Mouse (Mus musculus): Measurements from ENCODE around the gene Sf1. TPM values are rescaled to one million over a fixed set of nuclear protein-coding genes. Genes with fewer than 3 reads are reported as not detected.
A peak's percentile ranks its signal among the peaks of the same experiment; 100 is the strongest.

Sf1 gene
- total RNA-seq, 2 experiments from 2014 or later, result 166 to 186 TPM

DNA sequence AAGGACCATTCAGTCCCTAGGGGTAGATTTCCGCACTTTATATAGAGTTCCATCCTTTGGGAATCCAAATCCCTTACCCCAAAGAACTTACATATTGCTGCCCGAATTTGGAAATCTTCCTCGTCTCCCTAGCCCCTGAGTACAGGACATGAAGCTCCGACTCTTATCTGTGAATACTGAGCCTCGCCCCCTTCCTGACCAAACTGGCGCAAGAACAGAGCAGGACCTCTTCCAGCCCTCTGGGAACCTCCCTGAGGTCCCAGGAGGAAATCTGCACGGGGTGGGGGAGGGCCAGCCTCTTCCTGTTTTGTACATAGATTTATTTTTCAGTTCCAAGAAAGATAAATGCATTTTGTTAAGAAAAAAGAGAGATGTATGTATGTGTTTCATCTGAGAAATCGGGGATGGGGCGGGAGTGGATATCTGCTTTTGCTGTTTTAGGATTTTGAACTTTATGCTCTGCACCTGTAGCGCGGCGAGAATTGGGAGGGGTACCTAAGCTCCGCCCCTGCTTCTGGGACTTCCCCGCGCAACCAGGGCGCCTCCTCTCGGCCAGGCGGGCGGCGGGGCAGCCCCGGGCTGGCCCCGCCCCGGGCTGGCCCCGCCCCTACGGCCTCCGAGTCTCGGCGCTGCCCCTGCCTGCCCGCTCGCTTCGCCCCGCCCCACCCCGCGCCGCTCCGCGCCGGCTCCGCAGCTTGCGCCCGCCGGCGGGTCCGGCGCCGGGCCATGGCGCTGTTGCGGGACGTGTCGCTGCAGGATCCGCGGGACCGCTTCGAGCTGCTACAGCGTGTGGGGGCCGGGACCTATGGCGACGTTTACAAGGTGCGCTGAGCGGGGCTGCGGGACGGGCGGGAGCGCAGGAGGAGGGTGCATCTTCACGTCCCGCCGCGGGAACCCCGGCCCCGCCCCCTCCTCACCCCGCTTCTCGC lies 22.7 kb upstream of the Sf1 start, which contains the start of gene Map4k2:
Gene Map4k2, plus strand, starts transcription at position 612 of the 929 bp plus-strand sequence.
- peak; percentile 95 for DNase-seq

DNA sequence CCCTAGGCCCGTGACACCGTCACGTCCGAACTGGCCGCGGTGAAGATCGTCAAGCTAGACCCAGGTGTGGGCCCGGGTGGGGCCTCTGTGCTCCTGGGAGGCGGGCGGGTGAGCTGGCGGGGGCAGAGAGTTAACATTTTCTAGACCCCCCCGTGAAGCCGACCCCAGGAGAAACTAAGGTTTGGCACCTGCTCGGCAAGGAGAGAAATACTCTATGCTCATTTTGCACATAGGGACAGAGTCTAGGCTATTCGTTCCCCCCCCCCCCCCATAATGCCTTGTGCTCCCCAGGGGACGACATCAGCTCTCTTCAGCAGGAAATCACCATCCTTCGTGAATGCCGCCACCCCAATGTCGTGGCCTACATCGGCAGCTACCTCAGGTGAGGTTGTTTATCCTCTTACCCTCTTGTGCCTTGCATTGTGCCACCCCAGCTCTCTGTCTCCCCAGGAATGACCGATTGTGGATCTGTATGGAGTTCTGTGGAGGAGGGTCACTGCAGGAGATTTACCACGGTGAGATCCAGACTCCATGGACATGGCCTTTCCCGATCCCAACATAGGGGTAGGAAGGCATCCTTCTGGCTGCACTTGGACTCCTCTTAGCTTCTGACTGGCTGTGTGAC lies 21.9 kb upstream of the Sf1 start:
- no peak for DNase-seq

- no peak for DNase-seq
These were observed 21.1 kb upstream of the Sf1 start for GRCm38 (mm10) chr19:6342276-6342933.

DNA sequence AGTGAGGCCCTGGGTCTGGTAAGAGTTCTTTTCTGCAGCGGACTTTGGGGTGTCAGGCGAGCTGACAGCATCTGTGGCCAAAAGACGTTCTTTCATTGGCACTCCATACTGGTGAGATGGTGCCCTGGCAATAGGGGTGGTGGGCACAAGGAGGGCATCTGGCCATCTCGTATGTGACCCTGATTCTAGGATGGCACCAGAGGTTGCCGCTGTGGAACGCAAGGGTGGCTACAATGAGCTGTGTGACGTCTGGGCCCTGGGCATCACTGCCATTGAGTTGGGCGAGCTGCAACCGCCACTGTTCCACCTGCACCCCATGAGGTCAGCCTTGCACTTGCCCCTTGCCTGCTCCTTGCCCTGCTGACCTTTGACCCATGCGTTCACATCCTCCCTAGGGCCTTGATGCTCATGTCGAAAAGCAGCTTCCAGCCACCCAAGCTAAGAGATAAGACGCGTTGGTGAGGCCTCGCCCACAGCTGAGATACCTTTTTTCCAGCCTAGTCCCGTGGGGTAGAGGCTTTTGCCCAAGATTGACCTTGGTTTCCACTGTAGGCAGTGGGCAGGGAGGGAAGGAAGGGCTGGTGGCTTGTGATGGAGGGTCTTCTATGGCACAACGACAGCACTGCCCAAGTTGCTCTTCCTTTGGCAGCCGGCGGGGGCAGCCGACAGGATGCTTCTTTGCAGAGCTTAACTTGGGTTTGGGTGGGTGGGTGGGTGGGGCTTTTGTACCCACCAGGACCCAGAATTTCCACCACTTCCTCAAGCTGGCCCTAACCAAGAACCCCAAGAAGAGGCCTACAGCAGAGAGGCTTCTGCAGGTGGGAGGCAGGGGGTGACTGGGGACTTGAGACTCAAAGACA lies 20.2 kb upstream of the Sf1 start:
- no peak for DNase-seq

GRCm38 (mm10) chr19:6343996-6344395 lies 19.5 kb upstream of the Sf1 start:
- no peak for DNase-seq

DNA sequence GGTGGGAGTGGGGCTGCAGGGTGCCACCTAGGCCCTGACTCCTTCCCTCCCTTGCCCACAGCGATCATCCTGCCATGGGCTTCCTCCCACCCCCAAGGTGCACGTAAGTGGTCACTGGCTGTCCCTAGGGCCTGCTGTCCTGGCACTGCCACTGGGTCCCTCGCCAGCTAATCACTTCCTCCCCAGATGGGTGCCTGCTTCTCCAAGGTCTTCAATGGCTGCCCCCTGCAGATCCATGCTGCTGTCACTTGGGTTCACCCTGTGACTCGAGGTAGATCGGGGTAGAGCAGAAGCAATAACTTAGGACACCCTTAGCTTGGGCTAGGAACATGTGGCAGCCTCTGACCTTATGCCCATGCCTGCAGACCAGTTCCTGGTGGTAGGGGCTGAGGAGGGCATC lies 17.5 kb upstream of the Sf1 start:
- DNase-seq, result no peak

DNA sequence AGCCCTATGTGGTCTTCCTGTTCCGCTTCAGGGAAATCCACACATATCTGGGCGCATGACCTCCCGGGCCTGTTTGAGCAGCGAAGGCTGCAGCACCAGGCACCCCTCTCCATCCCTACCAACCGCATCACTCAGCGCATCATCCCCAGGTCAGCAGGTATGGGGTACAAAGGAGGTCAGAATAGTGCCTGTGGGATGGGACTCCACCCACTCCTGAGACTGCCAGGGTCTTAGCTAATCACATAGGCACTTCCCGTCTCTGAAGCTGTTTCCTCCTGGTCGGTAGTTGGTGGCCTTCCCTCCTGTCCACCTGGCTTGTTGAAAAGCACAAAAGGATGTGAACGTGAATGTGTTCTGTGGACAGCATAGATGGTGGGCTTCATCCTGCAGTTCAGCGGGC lies 16.8 kb upstream of the Sf1 start:
- no peak for DNase-seq

GRCm38 (mm10) chr19:6347615-6348014 lies 15.9 kb upstream of the Sf1 start:
- no peak for DNase-seq

DNA sequence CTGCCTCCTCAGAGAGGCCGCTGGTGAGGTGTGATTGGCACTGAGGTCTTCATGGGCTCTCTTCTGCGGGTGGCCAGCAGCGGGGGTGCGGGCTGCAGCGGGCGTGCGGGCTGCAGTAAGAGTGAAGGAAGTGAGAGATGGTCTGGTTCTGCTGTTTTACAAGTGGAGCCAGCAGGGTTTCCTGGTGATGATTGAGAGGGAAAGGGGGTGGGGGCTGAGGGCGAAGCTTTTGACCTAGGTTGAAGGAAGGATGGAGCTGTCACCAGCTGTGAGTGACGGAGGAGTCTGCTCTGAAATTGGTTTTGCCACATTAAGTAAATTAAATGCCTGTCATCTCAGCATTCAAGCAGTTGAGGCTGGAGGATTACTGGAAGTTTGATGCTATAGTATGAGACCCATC lies 14.8 kb upstream of the Sf1 start:
- no peak for DNase-seq

GRCm38 (mm10) chr19:6349215-6349983 lies 14.1 kb upstream of the Sf1 start:
- DNase-seq, result no peak

DNA sequence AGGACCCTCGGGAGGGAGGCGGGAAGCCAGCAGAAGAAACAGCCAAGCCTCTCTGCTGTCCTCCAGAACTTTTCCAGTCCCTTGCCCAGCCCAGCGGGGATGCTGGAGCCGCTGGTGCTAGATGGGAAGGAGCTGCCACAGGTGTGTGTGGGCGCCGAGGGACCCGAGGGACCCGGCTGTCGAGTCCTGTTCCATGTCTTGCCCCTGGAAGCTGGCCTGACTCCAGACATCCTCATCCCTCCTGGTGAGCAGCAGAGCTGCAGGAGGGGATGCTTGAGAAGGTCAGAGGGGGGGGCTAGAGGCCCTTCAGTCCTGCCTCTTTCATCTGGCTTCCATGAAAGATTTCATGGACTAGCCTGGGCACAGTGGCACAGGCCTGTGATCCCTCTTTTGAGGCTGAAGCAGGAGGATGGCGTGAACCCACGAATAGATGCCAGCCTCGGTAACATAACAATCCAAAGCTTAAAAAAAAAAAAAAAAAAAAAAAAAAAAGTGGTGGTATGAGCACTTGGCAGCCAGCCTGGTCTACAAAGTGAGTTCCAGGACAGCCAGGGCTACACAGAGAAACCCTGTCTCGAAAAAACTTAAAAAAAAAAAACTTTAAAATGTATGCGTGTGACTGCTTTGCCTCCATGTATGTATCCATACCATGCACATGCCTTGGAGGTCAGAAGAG lies 11.9 kb upstream of the Sf1 start:
- DNase-seq, result no peak

DNA sequence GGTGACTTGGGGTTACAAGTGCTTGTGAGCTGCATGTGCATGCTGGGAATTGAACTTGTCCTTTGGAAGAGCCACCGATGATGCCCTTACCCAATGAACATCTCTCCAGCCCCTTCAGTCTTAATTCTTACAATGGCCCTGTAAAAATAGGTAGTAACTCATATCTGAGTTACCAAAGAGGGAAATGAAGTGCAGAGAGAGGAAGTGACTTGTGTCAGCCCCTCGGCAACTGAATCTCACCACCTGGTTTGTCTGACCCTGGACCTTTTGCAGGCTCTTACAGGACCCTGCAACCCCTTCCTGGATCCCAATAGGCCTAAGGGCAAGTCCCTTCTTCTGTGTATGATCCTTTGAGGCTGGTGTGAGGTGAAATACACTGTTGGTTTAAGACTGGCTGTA lies 11.4 kb upstream of the Sf1 start:
- no peak for DNase-seq

DNA sequence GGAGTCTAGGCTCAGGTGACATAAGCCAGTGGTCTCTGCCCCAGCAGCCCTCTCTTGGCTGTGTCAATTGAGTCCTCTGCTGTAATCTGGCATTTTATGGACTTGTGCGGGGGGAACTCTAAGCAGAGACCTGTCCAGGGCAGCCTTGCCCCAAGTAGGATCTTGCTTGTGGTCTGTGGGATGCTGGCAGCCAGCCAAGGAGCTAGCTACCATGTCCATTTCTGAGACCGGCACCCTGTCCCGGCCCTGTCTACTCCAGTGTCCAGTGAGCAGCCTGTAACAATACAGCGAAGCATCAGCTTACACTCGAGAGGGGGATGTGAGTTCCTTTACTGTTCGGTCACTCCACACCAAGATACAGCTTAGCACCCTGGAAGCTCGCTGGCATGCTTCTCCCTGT lies 9.5 kb upstream of the Sf1 start:
- no peak for DNase-seq

GRCm38 (mm10) chr19:6361291-6361690 lies 2.2 kb upstream of the Sf1 start:
- no peak for DNase-seq

GRCm38 (mm10) chr19:6363091-6363410 lies 439 bp upstream of the Sf1 start:
- DNase-seq, result no peak

- DNase-seq, result peak; percentile 94
These were observed 831 bp downstream of the Sf1 start for GRCm38 (mm10) chr19:6364317-6364725.

DNA sequence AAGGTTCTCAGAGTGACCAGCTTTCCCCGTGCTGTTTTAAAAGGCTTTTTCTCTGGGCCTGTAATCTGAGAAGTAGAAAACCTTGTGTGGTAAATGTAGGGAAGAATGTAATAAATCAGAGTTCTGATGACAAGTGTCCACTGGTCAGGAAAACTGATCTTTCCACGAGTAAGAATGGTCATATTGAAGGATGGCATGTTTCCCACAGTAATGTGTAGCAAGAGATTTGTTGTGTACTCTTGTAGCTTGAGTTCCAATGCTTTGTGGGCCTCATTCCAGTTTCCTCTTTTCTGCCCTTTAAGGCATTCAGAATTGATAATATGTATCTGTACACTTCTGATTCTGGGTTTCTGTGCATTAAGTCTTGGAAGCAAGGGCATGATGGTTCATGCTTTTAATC lies 1.4 kb downstream of the Sf1 start:
- no peak for DNase-seq

GRCm38 (mm10) chr19:6370175-6370574 lies 6.7 kb downstream of the Sf1 start:
- DNase-seq, result no peak

GRCm38 (mm10) chr19:6372433-6372832 lies 8.9 kb downstream of the Sf1 start:
- no peak for DNase-seq

DNA sequence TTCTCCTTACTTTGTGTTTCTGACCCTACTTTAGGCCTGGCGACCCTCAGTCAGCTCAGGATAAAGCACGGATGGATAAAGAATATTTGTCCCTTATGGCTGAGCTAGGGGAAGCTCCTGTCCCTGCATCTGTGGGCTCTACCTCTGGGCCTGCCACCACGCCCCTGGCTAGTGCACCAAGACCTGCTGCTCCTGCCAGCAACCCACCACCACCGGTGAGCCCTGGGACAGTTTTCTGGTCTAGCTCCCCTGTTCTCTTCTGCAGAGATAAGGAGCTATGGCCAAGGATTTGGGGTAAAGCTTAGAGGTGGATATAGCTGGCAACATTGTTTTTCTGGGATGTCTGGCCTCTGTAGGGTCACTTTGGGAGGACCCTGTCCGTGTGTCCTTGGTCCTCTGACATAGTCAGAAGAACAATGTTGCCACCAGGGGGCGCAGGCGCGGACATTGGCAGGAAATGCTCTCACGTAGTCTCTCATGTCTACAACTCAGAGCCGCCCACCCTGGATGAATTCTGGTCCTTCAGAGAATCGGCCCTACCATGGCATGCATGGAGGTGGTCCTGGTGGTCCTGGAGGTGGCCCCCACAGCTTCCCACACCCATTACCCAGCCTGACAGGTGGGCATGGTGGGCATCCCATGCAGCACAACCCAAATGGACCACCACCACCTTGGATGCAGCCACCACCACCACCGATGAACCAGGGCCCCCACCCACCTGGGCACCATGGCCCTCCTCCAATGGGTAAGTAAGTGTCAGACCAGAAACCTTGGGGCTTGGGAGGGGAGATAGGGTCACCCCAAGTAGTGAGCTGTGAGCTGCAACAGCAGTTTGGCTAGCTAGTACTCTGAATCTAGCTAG lies 10.3 kb downstream of the Sf1 start:
- peak; percentile 94 for DNase-seq
